Mouse (Mus musculus): ENCODE measurements around the gene Rpgrip1l. TPM values are rescaled to one million over a fixed set of nuclear protein-coding genes. Genes with fewer than 3 reads are reported as not detected.

Rpgrip1l gene
- polyA plus RNA-seq, 1 experiment, result 0.13 TPM

DNA sequence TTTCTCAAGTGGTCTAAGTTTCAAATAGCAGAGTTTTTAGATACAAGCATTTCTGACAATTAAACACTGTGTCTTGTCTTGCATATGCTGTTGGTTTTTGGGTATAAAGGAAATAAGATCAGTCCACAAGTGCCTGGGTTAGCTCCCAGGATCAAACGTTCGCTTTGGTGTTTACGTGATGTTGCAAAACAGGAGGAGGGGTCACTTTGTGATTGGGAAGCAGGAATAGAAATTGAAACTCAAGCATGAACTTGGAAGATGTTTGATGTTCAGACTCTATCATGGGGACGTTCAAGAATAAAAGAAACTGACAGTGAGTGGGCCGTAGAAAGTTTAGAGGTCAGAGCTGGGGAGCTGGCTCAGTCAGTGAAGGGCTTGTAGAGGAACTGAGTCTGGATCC lies 29.7 kb upstream of the Rpgrip1l start:
- TF ChIP-seq GATA1 (IDR thresholded peaks at IDR 0.05; ENCODE audit: low read length), result no peak

DNA sequence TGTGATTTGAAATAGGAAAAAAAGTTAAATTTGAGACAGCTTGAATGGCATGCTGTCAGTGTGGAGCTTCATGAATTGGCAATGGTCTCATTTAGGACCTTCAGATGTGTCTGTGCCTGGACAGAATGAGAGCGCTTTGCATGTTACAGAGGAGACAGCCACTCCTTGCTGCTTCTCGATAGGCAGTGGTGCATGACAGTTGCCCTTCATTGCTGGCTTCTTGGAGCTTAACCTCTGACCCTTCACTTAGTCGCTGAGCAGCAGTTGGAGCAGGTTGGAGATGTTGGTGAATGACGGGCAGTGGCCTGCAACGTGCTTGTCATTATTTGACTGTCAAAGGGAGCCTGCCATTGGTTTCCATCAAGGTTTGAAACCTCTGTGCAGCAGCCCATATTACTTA lies 29.1 kb upstream of the Rpgrip1l start:
- TF ChIP-seq GATA1 (IDR thresholded peaks at IDR 0.05; ENCODE audit: low read length), result no peak

DNA sequence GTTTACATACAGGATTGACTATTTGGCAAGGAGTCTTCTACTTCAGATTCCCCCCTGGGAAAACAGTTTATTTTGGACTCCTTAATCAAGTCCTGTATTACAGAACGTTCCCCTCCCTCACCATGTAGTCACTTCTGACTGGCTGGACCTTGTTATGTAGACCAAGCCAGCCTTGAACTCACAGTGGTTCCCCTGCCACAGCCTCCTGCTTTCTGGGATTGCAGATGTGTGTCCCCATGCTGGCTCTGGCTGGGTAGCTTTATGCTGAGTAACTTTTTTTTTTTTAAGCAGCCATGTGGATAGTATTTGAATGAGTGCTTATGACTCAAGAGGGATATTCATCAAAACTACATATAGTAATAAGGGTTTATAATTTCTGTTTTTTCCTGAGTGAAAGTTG lies 27.7 kb upstream of the Rpgrip1l start:
- TF ChIP-seq GATA1 (IDR thresholded peaks at IDR 0.05; ENCODE audit: low read length), result no peak

DNA sequence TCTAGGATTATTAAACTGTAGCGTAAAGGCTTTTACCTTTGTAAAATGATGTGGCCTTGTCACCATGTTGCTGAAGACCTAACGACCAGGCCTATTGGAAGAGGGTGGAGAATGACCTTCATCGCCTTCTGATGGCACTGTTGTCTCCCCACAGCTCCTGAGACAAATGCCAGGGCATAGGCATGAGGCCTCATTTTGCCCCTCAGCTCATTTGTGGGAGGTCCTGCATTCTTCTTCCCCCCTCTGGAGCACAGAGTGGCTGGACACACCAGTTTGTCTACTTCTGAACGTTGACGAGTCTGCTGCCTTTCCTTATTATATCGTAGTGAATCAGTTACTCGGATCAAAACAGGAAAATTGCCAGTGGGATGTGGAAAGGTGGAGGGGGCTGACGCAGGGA lies 26.6 kb upstream of the Rpgrip1l start:
- TF ChIP-seq GATA1 (IDR thresholded peaks at IDR 0.05; ENCODE audit: low read length), result no peak

DNA sequence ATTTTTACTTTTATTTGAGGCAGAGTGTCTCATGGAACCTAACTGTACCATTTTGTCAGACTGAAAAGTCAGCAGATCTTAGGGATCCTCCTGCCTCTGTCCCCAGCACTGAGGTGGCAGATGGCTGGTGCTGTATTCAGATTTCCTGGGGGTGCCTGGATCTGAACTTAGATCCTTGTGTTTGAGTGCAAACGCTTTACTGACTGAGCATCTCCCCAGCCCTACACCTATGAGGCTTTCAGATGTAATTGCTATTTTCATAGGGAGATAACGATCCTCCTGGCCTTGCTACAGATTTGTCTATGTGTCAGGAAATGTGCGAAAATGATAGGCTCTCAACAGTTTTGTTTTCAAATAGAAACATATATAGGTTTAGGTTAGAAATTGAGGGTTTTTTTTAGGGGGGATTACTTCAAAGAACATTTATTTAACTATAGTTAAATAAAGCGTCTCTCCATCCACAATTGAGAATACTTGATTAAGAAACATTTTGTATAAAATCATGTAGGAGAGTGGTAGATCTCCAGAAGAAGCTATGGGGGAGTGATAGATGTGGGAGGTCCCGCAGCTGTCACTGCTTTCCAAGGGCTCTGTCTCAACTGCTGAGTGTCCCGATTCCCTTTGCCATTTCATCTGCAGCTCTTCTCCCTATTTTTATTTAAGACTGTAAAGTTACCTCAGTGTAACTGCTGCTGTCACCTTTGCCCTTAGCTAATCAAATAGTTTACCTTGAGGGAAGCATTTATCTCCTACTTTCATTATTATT lies 25.5 kb upstream of the Rpgrip1l start:
- TF ChIP-seq GATA1 (IDR thresholded peaks at IDR 0.05; ENCODE audit: low read length), result no peak

DNA sequence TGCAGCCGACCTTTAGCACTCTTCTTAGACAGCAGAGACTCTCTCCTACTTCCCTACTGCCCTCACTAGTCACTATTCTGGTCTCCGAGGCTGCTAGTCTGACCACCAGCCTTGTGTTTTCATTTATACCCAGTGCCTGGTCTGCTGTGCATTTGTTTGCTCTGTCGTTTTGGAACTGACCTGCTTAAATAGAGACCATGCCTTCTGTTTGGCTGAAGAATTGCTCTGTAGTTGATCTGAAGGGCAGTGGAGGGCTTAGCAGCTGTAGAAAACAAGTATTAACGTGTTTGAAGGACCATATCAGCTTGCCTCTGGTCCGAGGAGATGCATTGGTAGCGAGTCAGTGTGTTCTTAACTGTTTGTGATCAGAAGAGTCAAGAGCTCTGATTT lies 16.4 kb upstream of the Rpgrip1l start:
- TF ChIP-seq GATA1 (IDR thresholded peaks at IDR 0.05; ENCODE audit: low read length), result no peak

DNA sequence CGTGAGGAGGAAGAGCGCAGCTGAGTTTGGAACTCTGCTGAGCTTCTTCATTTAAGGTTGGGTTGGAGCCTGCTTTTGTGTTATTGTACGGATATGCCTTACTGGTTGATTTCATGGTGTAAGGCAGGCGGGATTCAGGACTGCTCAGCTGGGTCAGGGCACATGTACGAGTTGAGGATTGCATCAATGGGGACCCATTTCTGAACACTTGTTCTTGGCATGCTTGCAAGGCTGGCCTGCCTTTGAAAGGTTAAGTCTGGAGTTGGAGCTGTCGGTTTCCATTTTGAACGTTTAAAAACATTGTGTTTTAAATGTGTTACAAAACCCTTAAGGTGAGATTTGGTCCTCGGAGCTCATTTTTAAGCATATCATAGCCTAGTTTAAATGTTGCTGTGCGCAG lies 16.0 kb upstream of the Rpgrip1l start:
- TF ChIP-seq GATA1 (IDR thresholded peaks at IDR 0.05; ENCODE audit: low read length), result no peak

DNA sequence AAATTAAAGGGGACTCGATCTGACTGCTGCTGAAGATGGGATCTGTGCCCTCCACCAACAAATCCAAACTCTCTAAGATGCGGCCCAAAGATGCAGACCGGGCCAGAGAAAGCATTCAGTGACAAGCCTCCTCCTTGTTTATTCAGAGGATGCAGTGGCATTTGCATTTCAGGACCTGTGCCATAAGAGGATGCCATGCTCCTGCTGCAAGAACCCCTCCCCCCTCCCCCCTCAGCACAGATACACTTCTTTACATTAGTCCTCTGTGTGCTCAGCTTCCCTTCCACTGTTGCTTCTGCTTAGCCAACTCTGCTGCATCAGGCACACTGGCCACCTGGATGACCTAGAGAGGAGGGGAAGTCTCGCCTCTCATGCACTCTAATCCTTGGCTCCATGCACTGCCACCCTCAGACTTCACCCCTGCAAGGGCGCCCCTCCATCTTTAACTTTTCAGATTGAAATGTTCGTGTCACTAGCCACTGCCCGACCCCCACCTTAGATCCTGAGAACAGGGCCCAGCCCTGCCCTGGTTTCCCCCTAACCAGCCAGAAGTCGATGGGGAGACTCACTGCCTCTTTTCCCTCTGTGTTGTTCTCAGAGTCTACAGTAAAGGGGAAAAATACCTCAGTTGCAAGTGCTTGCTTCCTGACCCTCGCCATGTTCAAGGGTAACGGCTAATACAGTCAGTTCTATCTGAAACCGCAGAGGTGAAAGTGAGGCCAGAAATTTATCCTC lies 14.6 kb upstream of the Rpgrip1l start:
- no peak for TF ChIP-seq GATA1 (IDR thresholded peaks at IDR 0.05; ENCODE audit: low read length)

DNA sequence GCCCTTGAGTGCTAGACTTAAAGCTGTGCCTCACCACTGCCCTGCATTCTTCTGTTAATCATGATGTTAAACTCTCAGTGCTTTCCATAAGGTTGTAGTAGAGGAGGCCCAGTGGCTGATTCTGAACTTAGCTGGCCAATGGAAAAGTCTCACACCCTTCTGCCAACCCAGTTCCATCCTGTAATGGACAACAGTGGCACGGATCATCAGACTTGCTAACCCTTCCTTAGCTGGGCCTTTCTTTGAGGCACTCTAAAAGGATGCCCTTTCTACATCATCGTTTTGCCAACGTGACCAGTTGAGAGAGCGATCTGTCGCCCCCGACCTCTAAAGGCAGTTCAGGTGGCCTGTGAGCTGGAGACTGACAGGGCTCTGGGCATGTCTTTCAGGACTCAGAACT lies 13.9 kb upstream of the Rpgrip1l start:
- TF ChIP-seq GATA1 (IDR thresholded peaks at IDR 0.05; ENCODE audit: low read length), result no peak

DNA sequence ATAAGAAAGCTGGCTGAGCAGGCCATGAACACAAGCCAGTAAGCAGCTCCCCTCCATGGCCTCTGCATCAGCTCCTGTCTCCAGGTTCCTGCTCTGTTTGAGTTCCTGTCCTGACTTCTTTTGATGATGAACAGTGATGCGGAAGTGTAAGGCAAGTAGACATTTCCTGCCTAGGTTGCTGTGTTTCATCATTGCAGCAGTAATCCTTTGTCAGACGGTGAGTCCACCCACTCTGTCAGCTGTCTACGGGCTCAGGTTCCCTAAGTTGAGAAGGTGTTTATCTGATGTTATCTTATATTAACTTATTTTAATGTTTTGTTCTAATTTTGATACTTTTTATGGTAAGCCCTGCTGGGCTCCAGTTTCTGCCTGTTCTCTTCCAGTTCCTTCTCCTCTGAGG lies 13.0 kb upstream of the Rpgrip1l start:
- TF ChIP-seq GATA1 (IDR thresholded peaks at IDR 0.05; ENCODE audit: low read length), result no peak

DNA sequence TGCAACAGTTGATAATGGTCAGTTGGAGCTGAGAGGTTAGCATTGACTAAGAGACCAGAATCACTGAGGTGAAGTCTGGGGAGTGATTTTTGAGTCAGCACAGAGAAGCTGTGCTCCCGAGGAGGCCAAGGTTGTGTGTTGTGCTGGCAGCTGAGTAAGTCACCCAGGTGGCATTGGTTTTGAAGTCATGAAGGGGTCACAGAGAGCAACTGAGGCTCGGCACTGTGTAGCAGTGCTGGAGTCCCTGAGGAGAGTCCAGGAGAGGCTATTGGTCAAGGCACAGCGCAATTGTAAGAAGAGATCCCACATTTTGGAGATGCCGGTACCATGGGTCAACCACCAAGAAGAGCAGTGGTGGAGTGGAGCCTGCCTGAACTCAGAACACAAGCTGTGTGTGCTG lies 11.9 kb upstream of the Rpgrip1l start:
- no peak for TF ChIP-seq GATA1 (IDR thresholded peaks at IDR 0.05; ENCODE audit: low read length)

DNA sequence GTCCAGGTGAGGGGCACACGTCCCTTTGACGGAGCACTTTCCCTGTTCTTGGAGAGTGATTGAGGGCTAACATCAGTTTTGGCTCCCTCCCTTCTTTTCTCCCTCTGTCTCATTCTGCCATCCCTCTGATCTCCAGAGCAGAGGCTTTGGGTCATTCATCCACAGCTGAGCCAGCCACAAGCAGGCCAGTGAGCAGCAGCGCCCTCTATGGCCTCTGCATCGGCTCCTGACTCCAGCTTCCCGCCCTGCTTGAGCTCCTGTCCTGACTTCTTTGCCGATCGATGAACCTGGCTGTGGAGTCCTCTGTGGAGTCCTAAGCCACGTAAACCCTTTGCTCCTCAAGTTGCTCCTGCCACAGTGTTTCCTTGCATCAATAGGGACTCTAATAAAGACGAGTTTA lies 11.2 kb upstream of the Rpgrip1l start:
- TF ChIP-seq GATA1 (IDR thresholded peaks at IDR 0.05; ENCODE audit: low read length), result no peak

DNA sequence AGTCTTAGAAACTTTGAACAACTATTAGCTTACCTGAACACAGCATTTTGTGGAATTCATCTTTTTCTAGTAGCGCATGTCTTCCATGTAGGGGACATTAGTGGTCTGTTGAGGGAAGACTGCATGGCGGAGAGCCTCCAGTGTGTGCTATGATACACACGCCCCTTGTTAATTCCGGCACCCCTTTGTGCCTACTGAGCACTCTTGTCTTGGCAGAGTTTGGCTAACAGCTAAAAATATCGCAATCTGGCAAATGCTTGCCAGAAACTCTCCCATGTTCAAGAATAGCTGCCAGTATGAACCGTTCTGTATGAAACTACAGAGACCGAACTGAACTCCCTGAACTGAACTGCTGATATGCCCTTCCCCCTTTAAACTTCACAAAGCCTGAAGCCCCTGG lies 10.4 kb upstream of the Rpgrip1l start:
- no peak for TF ChIP-seq GATA1 (IDR thresholded peaks at IDR 0.05; ENCODE audit: low read length)

DNA sequence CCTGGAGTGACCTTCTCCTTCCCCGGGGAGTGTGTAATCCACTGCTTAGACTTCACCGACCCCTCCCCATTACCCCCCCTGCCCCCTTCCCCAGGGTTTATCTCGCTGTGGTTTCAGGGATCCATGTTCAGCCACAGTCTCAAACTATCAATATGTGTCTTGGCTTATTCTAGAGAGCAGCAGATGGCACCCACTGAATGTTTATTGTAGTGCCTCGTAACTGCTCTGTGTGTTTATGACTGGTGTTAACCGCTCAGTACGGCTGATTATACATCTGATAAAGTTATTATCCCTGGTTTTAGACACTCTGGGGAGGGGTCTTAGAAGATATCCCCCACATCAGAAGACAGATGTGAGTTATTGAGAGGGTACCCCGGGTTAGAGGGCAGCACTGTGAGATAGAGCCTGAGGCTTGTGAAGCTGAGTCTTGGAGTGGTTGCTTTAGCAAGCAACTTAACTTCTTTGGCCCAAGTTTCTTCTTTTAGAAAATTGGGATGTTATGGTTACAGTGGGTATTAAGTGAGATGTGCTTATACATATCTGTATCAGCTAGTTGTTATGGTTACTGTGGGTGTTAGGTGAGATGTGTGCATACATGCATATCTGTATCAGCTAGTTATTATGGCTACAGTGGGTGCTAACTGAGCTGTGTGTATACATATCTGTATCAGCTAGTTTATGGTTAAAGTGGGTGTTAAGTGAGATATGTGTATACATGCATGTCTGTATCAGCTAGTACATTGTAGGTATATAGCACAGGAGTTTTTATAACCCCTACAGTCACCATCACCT lies 6.1 kb upstream of the Rpgrip1l start:
- no peak for TF ChIP-seq GATA1 (IDR thresholded peaks at IDR 0.05; ENCODE audit: low read length)

DNA sequence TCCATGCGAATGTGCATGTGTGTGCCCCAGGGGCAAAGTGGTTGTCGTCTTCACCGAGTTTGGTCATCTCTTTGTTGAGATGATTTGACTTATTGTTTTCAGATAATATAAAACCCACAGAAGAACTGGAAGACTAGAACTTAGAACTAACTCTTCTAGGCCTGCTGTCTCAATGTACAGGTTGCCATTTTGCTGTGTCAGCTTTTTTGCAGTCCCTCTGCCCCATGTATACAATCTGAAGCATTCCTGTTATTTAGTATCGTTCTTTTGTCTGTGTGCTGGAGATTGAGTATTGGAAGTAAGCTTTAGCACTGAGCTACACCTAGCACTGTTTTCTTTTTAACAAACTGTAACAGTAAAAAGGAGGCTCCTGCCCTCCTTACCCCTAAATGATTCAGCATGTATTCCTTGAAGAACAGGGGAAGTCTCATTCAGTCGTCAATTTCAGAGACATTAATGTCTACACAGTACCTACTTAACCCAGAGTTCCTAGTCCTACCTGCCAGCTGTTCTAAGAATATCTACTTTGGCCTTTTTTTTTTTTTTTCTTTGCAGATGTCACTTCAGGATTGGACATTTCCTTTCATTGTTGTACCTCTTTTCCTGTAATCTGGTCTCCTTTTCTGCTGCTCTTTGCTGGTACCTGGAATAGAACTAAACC lies 4.6 kb upstream of the Rpgrip1l start:
- TF ChIP-seq GATA1 (IDR thresholded peaks at IDR 0.05; ENCODE audit: low read length), result no peak

DNA sequence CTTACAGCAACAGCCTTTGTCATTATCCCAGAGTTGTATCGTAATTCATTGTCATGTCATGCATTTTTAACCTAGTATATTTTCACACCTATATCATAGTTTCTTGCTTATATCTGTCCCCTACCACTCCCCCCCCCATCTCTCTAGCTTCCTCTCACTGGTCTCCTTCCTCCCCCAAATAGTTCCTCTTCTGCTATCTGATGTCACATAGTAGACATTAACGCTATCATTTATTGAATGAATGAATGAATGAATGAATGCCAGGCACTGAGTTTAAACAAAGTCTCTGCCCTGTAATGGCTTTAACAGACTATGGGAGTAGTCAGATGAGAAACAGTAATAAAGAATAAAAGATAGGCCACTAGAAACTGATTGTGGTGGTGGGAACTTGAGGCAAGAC lies 720 bp downstream of the Rpgrip1l start:
- no peak for TF ChIP-seq GATA1 (IDR thresholded peaks at IDR 0.05; ENCODE audit: low read length)
